ENCODE assay signal across 11 mouse cellular contexts in genomic region chr7:127616336-127616735, GRCm38 (mm10). TPM values are rescaled to one million over a fixed set of nuclear protein-coding genes. Genes with fewer than 3 reads are reported as not detected.
DNase-seq lines count a peak whose midpoint lies in the region; ATAC-seq lines count a peak whose summit lies in the region.
"Had no signal": no experiment of that assay in that cellular context is flagged by ENCODE, and none has a peak within 500 bp of the region (broad histone marks: within the 10 kb centered on the region; RNA-seq: fewer than 3 reads in every experiment).

No protein-coding gene starts in this region.

- no peak overlapping the region for H3K27ac ChIP-seq in neural tube, embryonic 11.5 days (ENCODE audit: low read depth, low read length)
- H3K27ac ChIP-seq in forebrain, embryonic 15.5 days (replicated peaks) = no peak overlapping the region
- no peak overlapping the region for H3K27ac ChIP-seq in midbrain, embryonic 11.5 days (ENCODE audit: low read depth, low read length)
- H3K27ac ChIP-seq: liver, embryonic 14.5 days had no signal

- H3K36me3 ChIP-seq in neural tube, embryonic 11.5 days (ENCODE audit: control insufficient read depth, insufficient read depth, low read length) = peaks cover 11% of the 10 kb centered on the region
- peaks cover 14% of the 10 kb centered on the region for H3K36me3 ChIP-seq in forebrain, embryonic 15.5 days
- peaks cover 7% of the 10 kb centered on the region for H3K36me3 ChIP-seq in midbrain, embryonic 11.5 days (ENCODE audit: control insufficient read depth, insufficient read depth, low read length)

- no peaks in the 10 kb centered on the region for H3K27me3 ChIP-seq in neural tube, embryonic 11.5 days (ENCODE audit: control insufficient read depth, insufficient read depth, low read length)
- H3K27me3 ChIP-seq in forebrain, embryonic 15.5 days = no peaks in the 10 kb centered on the region
- H3K27me3 ChIP-seq in midbrain, embryonic 11.5 days (ENCODE audit: control insufficient read depth, insufficient read depth, low read length) = no peaks in the 10 kb centered on the region

- H3K4me2 ChIP-seq in neural tube, embryonic 11.5 days (ENCODE audit: low read depth) = peak overlapping the region; percentile 71; the same call in 1 of the 2 replicates
- peak overlapping the region; percentile 94 for H3K4me2 ChIP-seq in forebrain, embryonic 15.5 days (replicated peaks)
- H3K4me2 ChIP-seq in midbrain, embryonic 11.5 days = peak overlapping the region; percentile 62; the same call in 1 of the 2 replicates

- no peak for DNase-seq in neural tube, embryonic 11.5 days (ENCODE audit: low spot score)
- no peak for DNase-seq in neural tube, embryonic 10.5 days (ENCODE audit: extremely low spot score, low spot score)
- peak; percentile 89 for DNase-seq in midbrain, embryonic 11.5 days (ENCODE audit: low spot score, missing footprints)
- peak; percentile 57 for DNase-seq in thymus, postnatal 25 days
- no peak for DNase-seq in gastrocnemius, adult 18-20 months (ENCODE audit: low spot score)
- DNase-seq in cerebellum, adult 11-12 months = no peak
- no peak for DNase-seq in adrenal gland, postnatal 10 days
- DNase-seq: cerebellum, adult 2 months had no signal

- no peak overlapping the region for H3K9ac ChIP-seq in neural tube, embryonic 11.5 days (ENCODE audit: low read length)
- 0 out of 2 replicates have a peak overlapping the region, but pooled peaks have one; percentile 81 for H3K9ac ChIP-seq in forebrain, embryonic 15.5 days (replicated peaks)
- H3K9ac ChIP-seq in midbrain, embryonic 11.5 days (ENCODE audit: low read length) = no peak overlapping the region
- H3K9ac ChIP-seq: liver, embryonic 14.5 days had no signal

- H3K4me3 ChIP-seq in neural tube, embryonic 11.5 days (ENCODE audit: low read depth, low read length) = no peak overlapping the region
- H3K4me3 ChIP-seq in forebrain, embryonic 15.5 days = peak overlapping the region; percentile 100
- no peak overlapping the region for H3K4me3 ChIP-seq in midbrain, embryonic 11.5 days (ENCODE audit: low read depth, low read length)

- ATAC-seq in neural tube, embryonic 11.5 days (ENCODE audit: insufficient read depth, low FRiP score, low TSS enrichment) = no peak
- no peak for ATAC-seq in forebrain, embryonic 15.5 days (replicated peaks)
- ATAC-seq in midbrain, embryonic 11.5 days (ENCODE audit: low FRiP score) = no peak

- H3K9me3 ChIP-seq in neural tube, embryonic 11.5 days (ENCODE audit: control insufficient read depth, low read length) = no peaks in the 10 kb centered on the region
- H3K9me3 ChIP-seq in forebrain, embryonic 15.5 days = no peaks in the 10 kb centered on the region
- no peaks in the 10 kb centered on the region for H3K9me3 ChIP-seq in midbrain, embryonic 11.5 days (ENCODE audit: control insufficient read depth, low read length)

- WGBS in neural tube, embryonic 11.5 days = 83% methylated on average over 1 of the region's 1 CpGs
- 69% methylated on average over 1 of the region's 1 CpGs for WGBS in forebrain, embryonic 15.5 days
- 81% methylated on average over 1 of the region's 1 CpGs for WGBS in midbrain, embryonic 11.5 days

- peaks cover 2% of the 10 kb centered on the region; the same call in 1 of the 2 replicates for H3K4me1 ChIP-seq in neural tube, embryonic 11.5 days (ENCODE audit: control insufficient read depth, insufficient read depth, low read length)
- H3K4me1 ChIP-seq in forebrain, embryonic 15.5 days = peaks cover 33% of the 10 kb centered on the region
- peaks cover 8% of the 10 kb centered on the region for H3K4me1 ChIP-seq in midbrain, embryonic 11.5 days (ENCODE audit: control insufficient read depth, insufficient read depth, low read length)

RNA-seq across cellular contexts. Expression of gene Zfp629, which starts 0.7 kb away (rescaled TPM):
- 34.5 and 37.9 TPM in 2 replicates for polyA plus RNA-seq in neural tube, embryonic 11.5 days (2014; fragmentation: Nextera tagmentation; extraction: Ambion mirVana)
- 18.7 and 18.9 TPM in 2 replicates for polyA plus RNA-seq in forebrain, embryonic 15.5 days (2015; fragmentation: Nextera tagmentation; extraction: Ambion mirVana)
- 32.1 and 34.4 TPM in 2 replicates for polyA plus RNA-seq in midbrain, embryonic 11.5 days (2014; fragmentation: Nextera tagmentation; extraction: Ambion mirVana)
- 1 to 10 TPM; 7.4 to 9.5 TPM for total RNA-seq in gastrocnemius, adult 18-20 months (2021)
- total RNA-seq in adrenal gland, postnatal 10 days (2021) = 10 to 100 TPM; 18.2 to 30.4 TPM

RNA-seq across cellular contexts. Expression of gene Rnf40, which starts 27.8 kb away (rescaled TPM):
- polyA plus RNA-seq in neural tube, embryonic 11.5 days (2014; fragmentation: Nextera tagmentation; extraction: Ambion mirVana) = 45.3 and 50.9 TPM in 2 replicates
- 51.1 and 52.4 TPM in 2 replicates for polyA plus RNA-seq in forebrain, embryonic 15.5 days (2015; fragmentation: Nextera tagmentation; extraction: Ambion mirVana)
- 36.5 and 39.2 TPM in 2 replicates for polyA plus RNA-seq in midbrain, embryonic 11.5 days (2014; fragmentation: Nextera tagmentation; extraction: Ambion mirVana)
- total RNA-seq in gastrocnemius, adult 18-20 months (2021) = 10 to 100 TPM; 30.5 to 33.4 TPM
- 10 to 100 TPM; 51.5 to 59.7 TPM for total RNA-seq in adrenal gland, postnatal 10 days (2021)

RNA-seq across cellular contexts. Expression of gene Ccdc189, which starts 27.9 kb away (rescaled TPM):
- polyA plus RNA-seq in neural tube, embryonic 11.5 days (2014; fragmentation: Nextera tagmentation; extraction: Ambion mirVana) = 12.2 and 12.8 TPM in 2 replicates
- polyA plus RNA-seq in forebrain, embryonic 15.5 days (2015; fragmentation: Nextera tagmentation; extraction: Ambion mirVana) = 11.8 TPM in 2 replicates
- polyA plus RNA-seq in midbrain, embryonic 11.5 days (2014; fragmentation: Nextera tagmentation; extraction: Ambion mirVana) = 13.4 and 15.8 TPM in 2 replicates
- total RNA-seq in gastrocnemius, adult 18-20 months (2021) = 1 to 10 TPM; 2.9 to 3.3 TPM
- 1 to 10 TPM; 8.0 to 9.2 TPM for total RNA-seq in adrenal gland, postnatal 10 days (2021)

RNA-seq across cellular contexts. Expression of gene Phkg2, which starts 43.2 kb away (rescaled TPM):
- polyA plus RNA-seq in neural tube, embryonic 11.5 days (2014; fragmentation: Nextera tagmentation; extraction: Ambion mirVana) = 45.1 and 55.1 TPM in 2 replicates
- polyA plus RNA-seq in forebrain, embryonic 15.5 days (2015; fragmentation: Nextera tagmentation; extraction: Ambion mirVana) = 59.7 and 62.3 TPM in 2 replicates
- 55.1 and 56.2 TPM in 2 replicates for polyA plus RNA-seq in midbrain, embryonic 11.5 days (2014; fragmentation: Nextera tagmentation; extraction: Ambion mirVana)
- 10 to 100 TPM in 1 of 2 experiments, 1 to 10 TPM in 1; 9.0 to 10.4 TPM for total RNA-seq in gastrocnemius, adult 18-20 months (2021)
- total RNA-seq in adrenal gland, postnatal 10 days (2021) = 10 to 100 TPM; 33.0 to 37.9 TPM

RNA-seq across cellular contexts. Expression of gene Tmem265, which starts 55.1 kb away (rescaled TPM):
- polyA plus RNA-seq in neural tube, embryonic 11.5 days (2014; fragmentation: Nextera tagmentation; extraction: Ambion mirVana) = 6.9 and 9.2 TPM in 2 replicates
- polyA plus RNA-seq in forebrain, embryonic 15.5 days (2015; fragmentation: Nextera tagmentation; extraction: Ambion mirVana) = 3.7 and 5.3 TPM in 2 replicates
- 4.0 and 8.4 TPM in 2 replicates for polyA plus RNA-seq in midbrain, embryonic 11.5 days (2014; fragmentation: Nextera tagmentation; extraction: Ambion mirVana)
- total RNA-seq in gastrocnemius, adult 18-20 months (2021) = not detected
- not detected for total RNA-seq in adrenal gland, postnatal 10 days (2021)
- total RNA-seq: ES-E14 had no signal
- polyA plus RNA-seq: cerebellum, adult 2 months had no signal

Comparison
In these comparisons a context has a peak if more than half of its experiments do, and no peak if none do; other contexts are left out.
1. DNase-seq: peak in midbrain, embryonic 11.5 days (single experiment) and thymus, postnatal 25 days (single experiment); none in neural tube, embryonic 11.5 days (single experiment), neural tube, embryonic 10.5 days (single experiment), gastrocnemius, adult 18-20 months (single experiment), cerebellum, adult 11-12 months (single experiment) and adrenal gland, postnatal 10 days (single experiment).
2. Peak in every context shown above with its lines, with median percentiles within 50 percentile points of each other: H3K4me2 ChIP-seq.